Comparison of ENCODE assay signal across 12 mouse cellular contexts in genomic region chr17:27331630-27332029, GRCm38 (mm10).
A peak's percentile ranks its signal among the peaks of the same experiment; 100 is the strongest.
DNase-seq lines count a peak whose midpoint lies in the region.
"Had no signal": no experiment of that assay in that cellular context is flagged by ENCODE, and none has a peak within 500 bp of the region (broad histone marks: within the 10 kb centered on the region; RNA-seq: fewer than 3 reads in every experiment).

No protein-coding gene starts in this region.

- peak; percentile 91 for DNase-seq in heart, adult 11 months
- DNase-seq in heart, postnatal 25 days (ENCODE audit: low spot score), result no peak
- peak; percentile 3 for DNase-seq in kidney, adult 9 months
- DNase-seq in kidney, adult 8-10 months, result no peak
- DNase-seq: adrenal gland, adult 2 months; adrenal gland, postnatal 25 days; cerebellum, adult 11 months; cerebellum, adult 18-20 months; cerebellum, adult 8-10 months; cerebellum, adult 9-11 months; cerebellum, postnatal 25 days; embryo, embryonic 11 days had no signal

- intact Hi-C loops in heart, postnatal 25 days (cut with DNase I), result no loop called here

Comparison
In these comparisons a context has a peak if more than half of its experiments do, and no peak if none do; other contexts are left out.
1. DNase-seq: peak in heart, adult 11 months (single experiment) and kidney, adult 9 months (single experiment); none in heart, postnatal 25 days (single experiment) and kidney, adult 8-10 months (0 of 2).